Mouse (Mus musculus) MEL (cell line): ENCODE results near the gene Cxcl12. TPM values are rescaled to one million over a fixed set of nuclear protein-coding genes. Genes with fewer than 3 reads are reported as not detected.

Experiments used
- DNase-seq: peaks from one replicate; pipeline ENCODE4 v3.0.0; 2011; ENCODE audit warnings: low read depth, low spot score
- H3K27ac ChIP-seq: 2 replicates; pipeline ENCODE4 v1.5.1; 2012; ENCODE audit warnings: low read depth, mild to moderate bottlenecking, control low read depth, low read length, moderate library complexity; ENCODE audit not compliant: control insufficient read depth
- H3K27me3 ChIP-seq, 2 experiments: fragments of 150-350 bp in 1 of 2; sonication (generic) in 1 of 2; 2 replicates each; pipeline ENCODE4 v1.6.1; 2012; ENCODE audit warnings: low read length in 2 of 2, mild to moderate bottlenecking in 2 of 2, improper control_type of control experiment in 1 of 2, moderate library complexity in 1 of 2; ENCODE audit not compliant: insufficient read depth in 2 of 2, control insufficient read depth in 1 of 2
- H3K36me3 ChIP-seq, 2 experiments: 2 replicates each; pipeline ENCODE4 v1.6.1; 2012 to 2014; ENCODE audit warnings: low read length in 2 of 2, improper control_type of control experiment in 1 of 2, inconsistent platforms in 1 of 2, mild to moderate bottlenecking in 1 of 2; ENCODE audit not compliant: insufficient read depth in 2 of 2, control insufficient read depth in 1 of 2
- H3K4me1 ChIP-seq, 2 experiments: fragments of 150-350 bp in 1 of 2; sonication (generic) in 1 of 2; 2 replicates each; pipeline ENCODE4 v1.6.1; 2012; ENCODE audit warnings: low read length in 2 of 2, improper control_type of control experiment in 1 of 2, mild to moderate bottlenecking in 1 of 2; ENCODE audit not compliant: insufficient read depth in 2 of 2, control insufficient read depth in 1 of 2
- H3K4me3 ChIP-seq, 2 experiments: fragments of 150-350 bp in 1 of 2; sonication (generic) in 1 of 2; 2 replicates each; pipeline ENCODE4 v1.5.1; 2012; ENCODE audit warnings: low read depth in 2 of 2, low read length in 2 of 2, mild to moderate bottlenecking in 2 of 2, moderate library complexity in 2 of 2, control low read depth in 1 of 2, improper control_type of control experiment in 1 of 2; ENCODE audit not compliant: control insufficient read depth in 1 of 2, insufficient read depth in 1 of 2
- H3K79me2 ChIP-seq: 2 replicates; pipeline ENCODE4 v1.6.1; 2012; ENCODE audit warnings: mild to moderate bottlenecking, low read length, moderate library complexity; ENCODE audit not compliant: control insufficient read depth, poor library complexity, insufficient read depth
- H3K9ac ChIP-seq: 2 replicates; pipeline ENCODE4 v1.6.1; 2012; ENCODE audit warnings: low read depth, mild to moderate bottlenecking, control low read depth, low read length, moderate library complexity; ENCODE audit not compliant: control insufficient read depth, poor library complexity, severe bottlenecking
- H3K9me3 ChIP-seq: fragments of 150-350 bp; sonication (generic); replicated peaks from 2 replicates; pipeline ENCODE4 v1.6.1; 2012; ENCODE audit warnings: mild to moderate bottlenecking, low read length, improper control_type of control experiment, moderate library complexity; ENCODE audit not compliant: insufficient read depth
- CHD1 ChIP-seq: IDR thresholded peaks from 2 replicates; pipeline ENCODE4 v1.6.1; 2012; ENCODE audit warnings: low read depth, mild to moderate bottlenecking, inconsistent platforms, low read length, improper control_type of control experiment
- CTCF ChIP-seq, 3 experiments: IDR thresholded peaks in 2 of 3; conservative IDR thresholded peaks in 1 of 3; 2 replicates each; pipeline ENCODE4 v1.5.1; 2011 to 2012; ENCODE audit warnings: low read length in 3 of 3, low read depth in 2 of 3, mild to moderate bottlenecking in 2 of 3, improper control_type of control experiment in 1 of 3, inconsistent platforms in 1 of 3, mixed read lengths in 1 of 3, moderate library complexity in 1 of 3; ENCODE audit not compliant: control insufficient read depth in 1 of 3, insufficient read depth in 1 of 3, poor library complexity in 1 of 3, severe bottlenecking in 1 of 3
- ELF1 ChIP-seq: IDR thresholded peaks from 2 replicates; pipeline ENCODE4 v1.6.1; 2014; ENCODE audit warnings: low read depth, mild to moderate bottlenecking, inconsistent platforms, low read length, improper control_type of control experiment, moderate library complexity
- ETS1 ChIP-seq: IDR thresholded peaks from 2 replicates; pipeline ENCODE4 v1.6.1; 2012; ENCODE audit warnings: low read depth, mild to moderate bottlenecking, inconsistent platforms, low read length, improper control_type of control experiment, moderate library complexity
- GATA1 ChIP-seq: IDR thresholded peaks from 2 replicates; pipeline ENCODE4 v1.6.1; 2011; ENCODE audit warnings: low read depth, low read length, improper control_type of control experiment
- HCFC1 ChIP-seq: IDR thresholded peaks from 2 replicates; pipeline ENCODE4 v1.6.1; 2012; ENCODE audit warnings: low read depth, mild to moderate bottlenecking, inconsistent platforms, low read length, improper control_type of control experiment, moderate library complexity
- KAT2A ChIP-seq: conservative IDR thresholded peaks from 2 replicates; pipeline ENCODE4 v1.6.1; 2012; ENCODE audit warnings: low read depth, low read length, improper control_type of control experiment, inconsistent platforms
- MAFK ChIP-seq: IDR thresholded peaks from 2 replicates; pipeline ENCODE4 v1.6.1; 2011; ENCODE audit warnings: low read depth, mild to moderate bottlenecking, low read length, improper control_type of control experiment, borderline replicate concordance
- MYB ChIP-seq: IDR thresholded peaks from 2 replicates; pipeline ENCODE4 v1.6.1; 2011; ENCODE audit warnings: mild to moderate bottlenecking, low read depth, low read length, improper control_type of control experiment
- MYC ChIP-seq: IDR thresholded peaks from 2 replicates; pipeline ENCODE4 v1.6.1; 2011; ENCODE audit warnings: low read depth, mild to moderate bottlenecking, low read length, improper control_type of control experiment, moderate library complexity
- NELFE ChIP-seq: IDR thresholded peaks from 2 replicates; pipeline ENCODE4 v1.6.1; 2011; ENCODE audit warnings: low read depth, low read length, improper control_type of control experiment
- NRF1 ChIP-seq: IDR thresholded peaks from 2 replicates; pipeline ENCODE4 v1.6.1; 2014; ENCODE audit warnings: low read depth, mild to moderate bottlenecking, inconsistent platforms, low read length, improper control_type of control experiment, moderate library complexity; ENCODE audit not compliant: poor library complexity, insufficient read depth, severe bottlenecking
- POLR2A ChIP-seq, 2 experiments: IDR thresholded peaks; 2 replicates each; pipeline ENCODE4 v1.6.1; 2011 to 2012; ENCODE audit warnings: low read length in 2 of 2, mild to moderate bottlenecking in 2 of 2, control low read depth in 1 of 2, improper control_type of control experiment in 1 of 2, low read depth in 1 of 2, moderate library complexity in 1 of 2; ENCODE audit not compliant: control insufficient read depth in 1 of 2, insufficient read depth in 1 of 2, poor library complexity in 1 of 2
- RAD21 ChIP-seq: IDR thresholded peaks from 2 replicates; pipeline ENCODE4 v1.6.1; 2011; ENCODE audit warnings: mild to moderate bottlenecking, low read depth, low read length, improper control_type of control experiment
- SIN3A ChIP-seq: IDR thresholded peaks from 2 replicates; pipeline ENCODE4 v1.6.1; 2012; ENCODE audit warnings: low read length, improper control_type of control experiment, inconsistent platforms
- TAL1 ChIP-seq: IDR thresholded peaks from 2 replicates; pipeline ENCODE4 v1.6.1; 2012; ENCODE audit warnings: mild to moderate bottlenecking, inconsistent platforms, low read length, moderate library complexity, mixed read lengths
- TBP ChIP-seq: IDR thresholded peaks from 2 replicates; pipeline ENCODE4 v1.8.0; 2011; ENCODE audit warnings: low read depth, low read length, improper control_type of control experiment
- TCF12 ChIP-seq: IDR thresholded peaks from 2 replicates; pipeline ENCODE4 v1.6.1; 2014; ENCODE audit warnings: low read depth, mild to moderate bottlenecking, inconsistent platforms, low read length, improper control_type of control experiment, moderate library complexity
- UBTF ChIP-seq: IDR thresholded peaks from 2 replicates; pipeline ENCODE4 v1.6.1; 2012; ENCODE audit warnings: low read depth, mild to moderate bottlenecking, inconsistent platforms, low read length, improper control_type of control experiment, moderate library complexity, borderline replicate concordance; ENCODE audit not compliant: insufficient read depth
- USF2 ChIP-seq, 2 experiments: IDR thresholded peaks; 2 replicates each; pipeline ENCODE4 v1.6.1; 2011 to 2012; ENCODE audit warnings: improper control_type of control experiment in 2 of 2, low read length in 2 of 2, borderline replicate concordance in 1 of 2, inconsistent platforms in 1 of 2, low read depth in 1 of 2, mild to moderate bottlenecking in 1 of 2; ENCODE audit not compliant: insufficient read depth in 1 of 2
- polyA plus RNA-seq, 2 experiments: library from polyadenylated mRNA; stranded (reverse) in 1 of 2; unstranded in 1 of 2; fragments of >175 nt in 1 of 2; fragments of >200 nt in 1 of 2; gene quantifications; 2 replicates each; pipeline versions ENCODE4 v1.2.1 to v1.2.4; 2012; ENCODE audit warnings: low replicate concordance in 2 of 2, low read depth in 1 of 2; ENCODE audit not compliant: insufficient read length in 2 of 2, insufficient read depth in 1 of 2, missing spikeins in 1 of 2
- total RNA-seq: library from RNA; depleted of rRNA; stranded (reverse); fragments of 300-350 nt; gene quantifications from 2 replicates; pipeline ENCODE4 v1.2.3, GENCODE M21; 2012

Cxcl12 gene
- total and polyA plus RNA-seq, 3 experiments, result not detected

- Histone ChIP-seq H3K27me3 (no peaks in the 10 kb centered on the region), H3K9me3 (no peaks in the 10 kb centered on the region)
Measured at GRCm38 (mm10) chr6:117172358-117172757, 4.0 kb downstream of the Cxcl12 start.

GRCm38 (mm10) chr6:117173876-117174275 lies 5.5 kb downstream of the Cxcl12 start:
- Histone ChIP-seq H3K27me3 (no peaks in the 10 kb centered on the region), H3K4me1 (no peaks in the 10 kb centered on the region), H3K4me3 (no peak overlapping the region), H3K9ac (no peak overlapping the region), H3K79me2 (no peaks in the 10 kb centered on the region), H3K36me3 (no peaks in the 10 kb centered on the region), H3K27ac (no peak overlapping the region), H3K9me3 (no peaks in the 10 kb centered on the region)
- no peak for DNase-seq
- TF ChIP-seq GATA1, result no peak
- TF ChIP-seq NRF1, result no peak
- TF ChIP-seq MAFK, result no peak
- TF ChIP-seq NELFE, result no peak
- TF ChIP-seq CTCF (IDR thresholded peaks at IDR 0.05 in 2 of 3, conservative IDR thresholded peaks at IDR 0.05 in 1 of 3; ENCODE audit: control insufficient read depth in 1 of 3, insufficient read depth in 1 of 3, low read depth in 2 of 3, low read length in 3 of 3, poor library complexity in 1 of 3, severe bottlenecking in 1 of 3), result 0 out of 6 replicates have a peak, but pooled peaks of 1 of the 3 experiments have one; percentile 13

More at GRCm38 (mm10) chr6:117172358-117172757, 4.0 kb downstream of the Cxcl12 start:
- Histone ChIP-seq H3K27ac (no peak overlapping the region), H3K9ac (no peak overlapping the region), H3K79me2 (no peaks in the 10 kb centered on the region), H3K4me1 (no peaks in the 10 kb centered on the region), H3K4me3 (no peak overlapping the region), H3K36me3 (no peaks in the 10 kb centered on the region)
- DNase-seq, result no peak
- TF ChIP-seq CHD1 (no peak), TAL1 (no peak)

- no peaks in the 10 kb centered on the region for H3K4me1 ChIP-seq
- TF ChIP-seq SIN3A (no peak), MYC (no peak), TBP (no peak), ETS1 (no peak), RAD21 (no peak), NRF1 (no peak), NELFE (no peak), HCFC1 (no peak), CHD1 (no peak), KAT2A (no peak), POLR2A (IDR thresholded peaks at IDR 0.05; ENCODE audit: control insufficient read depth in 1 of 2, insufficient read depth in 1 of 2, low read depth in 1 of 2, low read length in 2 of 2, poor library complexity in 1 of 2) (no peak), GATA1 (no peak), USF2 (IDR thresholded peaks at IDR 0.05; ENCODE audit: borderline replicate concordance in 1 of 2, insufficient read depth in 1 of 2, low read depth in 1 of 2, low read length in 2 of 2) (no peak), TCF12 (no peak), MYB (no peak), ELF1 (no peak), UBTF (no peak), TAL1 (no peak)
- TF ChIP-seq, all 39 proteins: peak for 0
- Histone ChIP-seq H3K79me2 (no peaks in the 10 kb centered on the region), H3K4me3 (no peak overlapping the region), H3K36me3 (no peaks in the 10 kb centered on the region), H3K27ac (no peak overlapping the region), H3K9ac (no peak overlapping the region), H3K9me3 (no peaks in the 10 kb centered on the region), H3K27me3 (no peaks in the 10 kb centered on the region)
- DNase-seq, result no peak
Measured at GRCm38 (mm10) chr6:117175113-117175793, 6.9 kb downstream of the Cxcl12 start.
